Mouse (Mus musculus) neural tube, embryonic 11.5 days (tissue): ENCODE measurements around the gene Nek11. TPM values are rescaled to one million over a fixed set of nuclear protein-coding genes. Genes with fewer than 3 reads are reported as not detected.

ENCODE experiments used
- ATAC-seq: fragments of 200-750 bp; cut with Nextera tagmentation; 2 replicates; pipeline ENCODE4 v1.8.0; 2017; ENCODE audit warnings: moderate number of reproducible peaks, mild to moderate bottlenecking, moderate TSS enrichment, moderate library complexity; ENCODE audit not compliant: insufficient read depth, low FRiP score, low TSS enrichment
- DNase-seq: peaks from one replicate; pipeline ENCODE4 v3.0.0-alpha.2; 2015; ENCODE audit warnings: low spot score
- H3K27ac ChIP-seq: fragments of 300-500 bp; sonication (generic); 2 replicates; pipeline ENCODE4 v1.5.1; 2014; ENCODE audit warnings: low read depth, mild to moderate bottlenecking, low read length
- H3K27me3 ChIP-seq: fragments of 300-500 bp; sonication (generic); 2 replicates; pipeline ENCODE4 v1.6.1; 2014; ENCODE audit warnings: mild to moderate bottlenecking, low read length, mixed read lengths; ENCODE audit not compliant: control insufficient read depth, insufficient read depth
- H3K36me3 ChIP-seq: fragments of 300-500 bp; sonication (generic); 2 replicates; pipeline ENCODE4 v1.6.1; 2014; ENCODE audit warnings: mild to moderate bottlenecking, low read length, moderate library complexity, mixed read lengths; ENCODE audit not compliant: control insufficient read depth, insufficient read depth
- H3K4me1 ChIP-seq: fragments of 300-500 bp; sonication (generic); 2 replicates; pipeline ENCODE4 v1.6.1; 2014; ENCODE audit warnings: low read length, mixed read lengths; ENCODE audit not compliant: control insufficient read depth, insufficient read depth
- H3K4me2 ChIP-seq: fragments of 300-500 bp; sonication (generic); 2 replicates; pipeline ENCODE4 v1.6.1; 2014; ENCODE audit warnings: low read depth, mild to moderate bottlenecking, moderate library complexity
- H3K4me3 ChIP-seq: fragments of 300-500 bp; sonication (generic); 2 replicates; pipeline ENCODE4 v1.5.1; 2014; ENCODE audit warnings: low read depth, low read length
- H3K9ac ChIP-seq: fragments of 300-500 bp; sonication (generic); 2 replicates; pipeline ENCODE4 v1.6.1; 2014; ENCODE audit warnings: mild to moderate bottlenecking, low read length
- H3K9me3 ChIP-seq: fragments of 300-500 bp; sonication (generic); 2 replicates; pipeline ENCODE4 v1.6.1; 2016; ENCODE audit warnings: low read length; ENCODE audit not compliant: control insufficient read depth
- WGBS: fragments of 180-500 bp; shearing (Covaris S2); extraction: QIAGEN DNeasy Blood & Tissue Kit; methylation state at CpG from one replicate; pipeline ENCODE4 v1.1.7; 2014; 5-methylcytosine and 5-hydroxymethylcytosine counted together
- polyA plus RNA-seq: library from polyadenylated mRNA; unstranded; fragments of >200 nt; fragmentation: Nextera tagmentation; extraction: Ambion mirVana; gene quantifications from 2 replicates; pipeline ENCODE4 v1.2.1, GENCODE M21; 2014

Gene Nek11
- 0.54 and 1.1 TPM in 2 replicates for polyA plus RNA-seq

GRCm38 (mm10) chr9:105395218-105395627, at the start of gene Nek11, which contains the start of gene Aste1:
TSS of gene Nek11 (minus strand) at chr9:105395524.
TSS of gene Aste1 (plus strand) at chr9:105395392.
- peak within 1 kb of the TSS; percentile 67 for H3K9ac ChIP-seq
- peak; percentile 96 for DNase-seq
- peaks cover 5% of the 10 kb centered on the region; the same call in 1 of the 2 replicates for H3K4me1 ChIP-seq
- H3K4me2 ChIP-seq, result peak within 1 kb of the TSS; percentile 65
- no peaks in the 10 kb centered on the region for H3K36me3 ChIP-seq
- WGBS, result under 1% methylated on average over 44 of the region's 44 CpGs
- peak within 1 kb of the TSS; percentile 62 for H3K4me3 ChIP-seq
- ATAC-seq, result peak; percentile 96
- H3K27me3 ChIP-seq, result no peaks in the 10 kb centered on the region
- H3K9me3 ChIP-seq, result no peaks in the 10 kb centered on the region
- H3K27ac ChIP-seq, result peak within 1 kb of the TSS; percentile 74; the same call in 1 of the 2 replicates

DNA sequence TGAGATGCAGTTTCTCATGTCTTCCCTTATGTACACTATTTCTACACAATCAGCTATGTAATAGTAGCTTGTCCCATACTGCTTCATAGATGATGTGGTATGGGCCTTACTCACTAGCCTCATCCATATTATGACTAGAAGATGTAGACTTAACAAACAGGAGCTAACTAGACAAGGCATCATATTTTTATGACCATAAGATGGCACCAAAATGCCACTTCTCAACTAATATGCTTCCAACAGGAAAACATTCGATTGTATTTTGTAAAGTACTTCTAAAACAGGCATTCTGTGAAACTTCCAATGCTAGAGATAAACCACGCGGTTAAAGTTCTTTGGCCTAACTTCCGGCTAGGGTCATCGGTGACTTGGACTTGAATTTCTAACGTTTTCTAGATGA, 13.2 kb upstream of the Nek11 start:
- H3K4me3 ChIP-seq, result no peak overlapping the region
- no peaks in the 10 kb centered on the region for H3K9me3 ChIP-seq
- H3K9ac ChIP-seq, result no peak overlapping the region
- no peak for ATAC-seq
- no peak overlapping the region for H3K4me2 ChIP-seq
- no peak for DNase-seq
- no peaks in the 10 kb centered on the region for H3K4me1 ChIP-seq
- H3K27ac ChIP-seq, result no peak overlapping the region
- H3K36me3 ChIP-seq, result no peaks in the 10 kb centered on the region
- H3K27me3 ChIP-seq, result no peaks in the 10 kb centered on the region
- WGBS, result 99% methylated on average over 6 of the region's 6 CpGs

DNA sequence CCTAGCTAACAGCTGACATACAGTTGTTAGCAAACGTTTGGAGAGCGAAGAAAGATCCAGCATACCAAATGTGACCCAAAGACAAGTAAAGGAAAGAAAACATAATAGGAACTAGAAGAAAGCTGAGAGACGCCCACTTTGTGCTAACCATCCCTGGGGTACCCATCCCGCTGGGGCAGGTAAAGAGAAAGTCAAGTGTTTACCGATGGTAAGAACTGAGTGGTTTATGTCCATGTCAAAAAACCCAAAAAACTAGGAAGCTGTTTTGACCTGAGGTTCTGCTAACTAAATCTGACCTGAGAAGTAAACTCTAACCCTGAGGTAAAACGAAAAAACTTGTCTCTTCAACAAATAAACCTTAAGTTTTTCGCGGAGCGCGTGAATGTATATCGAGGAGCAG, 604 bp downstream of the Nek11 start:
- Histone ChIP-seq H3K4me2 (peak overlapping the region; percentile 65), H3K4me1 (peaks cover 5% of the 10 kb centered on the region; the same call in 1 of the 2 replicates), H3K9me3 (no peaks in the 10 kb centered on the region), H3K36me3 (no peaks in the 10 kb centered on the region), H3K27me3 (no peaks in the 10 kb centered on the region), H3K9ac (no peak overlapping the region), H3K27ac (no peak overlapping the region), H3K4me3 (peak overlapping the region; percentile 62)
- WGBS, result 14% methylated on average over 11 of the region's 11 CpGs
- peak; percentile 10; the same call in 1 of the 2 replicates for ATAC-seq
- DNase-seq, result no peak

- DNase-seq (no peak), ATAC-seq (no peak)
- Histone ChIP-seq H3K4me3 (no peak overlapping the region), H3K4me2 (no peak overlapping the region), H3K36me3 (no peaks in the 10 kb centered on the region), H3K9me3 (no peaks in the 10 kb centered on the region), H3K27me3 (no peaks in the 10 kb centered on the region), H3K9ac (no peak overlapping the region), H3K27ac (no peak overlapping the region), H3K4me1 (no peaks in the 10 kb centered on the region)
- 59% methylated on average over 4 of the region's 5 CpGs for WGBS
Observed at GRCm38 (mm10) chr9:105390616-105391015, 4.7 kb downstream of the Nek11 start.

DNA sequence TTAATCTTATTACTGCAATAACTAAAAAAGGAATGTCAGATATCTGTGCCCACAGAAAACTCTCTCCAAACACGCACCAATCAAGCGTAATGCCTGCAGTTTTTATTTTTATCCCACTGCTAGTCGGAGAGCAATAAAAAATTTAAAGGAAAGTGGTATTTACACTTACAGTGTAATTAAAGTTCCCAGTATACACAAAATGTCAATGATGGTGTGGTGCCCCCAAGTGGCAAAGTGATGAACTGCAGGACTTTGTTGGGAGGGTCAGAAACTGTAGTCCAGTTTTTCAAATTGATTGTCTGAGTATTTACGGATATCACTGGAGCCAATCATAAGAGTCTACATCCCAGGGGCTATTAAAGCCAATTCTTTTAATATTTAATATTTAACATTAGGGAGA, 6.0 kb downstream of the Nek11 start:
- H3K27ac ChIP-seq, result no peak overlapping the region
- no peaks in the 10 kb centered on the region for H3K4me1 ChIP-seq
- peak; percentile 75 for DNase-seq
- no peak overlapping the region for H3K4me2 ChIP-seq
- 21% methylated on average over 4 of the region's 4 CpGs for WGBS
- H3K9ac ChIP-seq, result no peak overlapping the region
- no peak overlapping the region for H3K4me3 ChIP-seq
- no peaks in the 10 kb centered on the region for H3K36me3 ChIP-seq
- ATAC-seq, result no peak
- no peaks in the 10 kb centered on the region for H3K9me3 ChIP-seq
- H3K27me3 ChIP-seq, result no peaks in the 10 kb centered on the region

GRCm38 (mm10) chr9:105387403-105387802, 7.9 kb downstream of the Nek11 start:
- Histone ChIP-seq H3K36me3 (no peaks in the 10 kb centered on the region), H3K9ac (no peak overlapping the region), H3K4me3 (no peak overlapping the region), H3K9me3 (no peaks in the 10 kb centered on the region), H3K27me3 (no peaks in the 10 kb centered on the region), H3K27ac (no peak overlapping the region), H3K4me1 (no peaks in the 10 kb centered on the region), H3K4me2 (no peak overlapping the region)
- DNase-seq (no peak), ATAC-seq (no peak)
- 83% methylated on average over 5 of the region's 5 CpGs for WGBS

DNA sequence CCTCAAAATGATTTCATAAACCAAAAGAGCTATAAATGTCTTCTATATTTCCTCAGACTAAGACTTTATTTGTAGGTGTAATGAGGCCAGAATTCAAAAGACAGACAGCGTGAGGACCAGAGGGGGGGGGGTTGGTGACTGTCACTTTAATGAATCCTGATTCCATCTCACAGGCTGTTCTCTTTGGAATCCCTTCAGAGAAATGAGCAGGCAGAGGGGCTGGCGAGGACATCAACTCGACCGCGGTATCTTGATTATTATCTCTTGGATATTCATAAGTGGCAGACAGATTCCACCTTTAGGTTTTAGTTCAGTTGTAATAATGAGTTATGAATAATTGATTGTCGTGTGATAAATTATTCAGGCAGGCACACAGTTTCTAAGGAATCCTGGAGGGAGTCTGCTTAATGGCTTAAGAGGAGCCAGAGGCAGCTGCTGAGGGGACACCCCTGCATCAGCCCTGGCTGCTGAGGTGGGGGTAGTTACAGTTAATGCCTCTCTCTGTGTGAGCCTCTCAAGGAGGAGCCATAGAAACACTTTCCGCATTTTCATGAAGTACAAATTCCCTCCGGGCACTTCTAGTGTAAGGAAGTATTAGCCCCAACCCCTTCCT, 15.7 kb downstream of the Nek11 start:
- no peaks in the 10 kb centered on the region for H3K27me3 ChIP-seq
- ATAC-seq, result no peak
- H3K36me3 ChIP-seq, result no peaks in the 10 kb centered on the region
- H3K9me3 ChIP-seq, result no peaks in the 10 kb centered on the region
- no peak overlapping the region for H3K4me2 ChIP-seq
- no peak overlapping the region for H3K27ac ChIP-seq
- no peaks in the 10 kb centered on the region for H3K4me1 ChIP-seq
- WGBS, result 81% methylated on average over 8 of the region's 8 CpGs
- no peak overlapping the region for H3K9ac ChIP-seq
- DNase-seq, result no peak
- no peak overlapping the region for H3K4me3 ChIP-seq

- H3K27ac ChIP-seq, result no peak overlapping the region
- no peaks in the 10 kb centered on the region for H3K4me1 ChIP-seq
- H3K4me2 ChIP-seq, result no peak overlapping the region
- 80% methylated on average over 3 of the region's 3 CpGs for WGBS
- no peak for DNase-seq
- no peak for ATAC-seq
- no peaks in the 10 kb centered on the region for H3K36me3 ChIP-seq
- no peak overlapping the region for H3K9ac ChIP-seq
- no peaks in the 10 kb centered on the region for H3K9me3 ChIP-seq
- H3K27me3 ChIP-seq, result no peaks in the 10 kb centered on the region
- no peak overlapping the region for H3K4me3 ChIP-seq
Observed at GRCm38 (mm10) chr9:105377622-105378021, 17.7 kb downstream of the Nek11 start.

- no peak overlapping the region for H3K27ac ChIP-seq
Observed at GRCm38 (mm10) chr9:105376954-105377530, 18.3 kb downstream of the Nek11 start.

More at GRCm38 (mm10) chr9:105376954-105377530, 18.3 kb downstream of the Nek11 start:
- Histone ChIP-seq H3K9ac (no peak overlapping the region), H3K27me3 (no peaks in the 10 kb centered on the region), H3K4me1 (no peaks in the 10 kb centered on the region), H3K36me3 (no peaks in the 10 kb centered on the region), H3K4me2 (no peak overlapping the region), H3K9me3 (no peaks in the 10 kb centered on the region), H3K4me3 (no peak overlapping the region)
- 78% methylated on average over 7 of the region's 7 CpGs for WGBS
- ATAC-seq, result no peak
- DNase-seq, result no peak
